Mouse (Mus musculus) G1E (cell line): Measurements from ENCODE around the gene Gm16253.

ENCODE experiments used
- CTCF ChIP-seq: IDR thresholded peaks from 2 replicates; pipeline ENCODE4 v1.5.1; 2012; ENCODE audit warnings: low read depth, low read length, inconsistent platforms, mixed read lengths
- GATA1 ChIP-seq: IDR thresholded peaks from 2 replicates; pipeline ENCODE4 v1.6.1; 2012; ENCODE audit warnings: borderline replicate concordance, low read length, inconsistent platforms, mixed read lengths

GRCm38 (mm10) chr3:96532050-96532449 lies 44.7 kb upstream of the Gm16253 start:
- TF ChIP-seq CTCF (no peak), GATA1 (no peak)
